Mouse (Mus musculus) heart, adult 8-10 months (tissue): ENCODE measurements around the gene M1ap. TPM values are rescaled to one million over a fixed set of nuclear protein-coding genes. Genes with fewer than 3 reads are reported as not detected.

Experiments
- DNase-seq: peaks from one replicate; pipeline ENCODE4 v3.0.0; 2022; ENCODE audit warnings: low spot score
- microRNA-seq: library from miRNA; unstranded; fragments of <30 nt; microRNA quantifications from one replicate; pipeline ENCODE4 v1.2.0, GENCODE M21; 2022
- total RNA-seq, 4 experiments: library from RNA; stranded (reverse); gene quantifications; 2 replicates each; pipeline ENCODE4 v1.2.4; 2022

The M1ap gene
- total RNA-seq, 4 experiments from 2014 or later, result not detected

- no peak for DNase-seq
Measured at GRCm38 (mm10) chr6:83070247-83070310, 123.4 kb downstream of the M1ap start, which contains the start of gene Tlx2. Gene Tlx2 (minus strand): TSS chr6:83070293.

- peak; percentile 19 for DNase-seq
Measured at GRCm38 (mm10) chr6:83070311-83071219, 123.9 kb downstream of the M1ap start.

- no peak for DNase-seq
Measured at GRCm38 (mm10) chr6:83071220-83071619, 124.5 kb downstream of the M1ap start.

- DNase-seq, result no peak
Measured at GRCm38 (mm10) chr6:83074979-83075378, 128.3 kb downstream of the M1ap start.

GRCm38 (mm10) chr6:83077630-83078323 lies 131.1 kb downstream of the M1ap start, which contains the start of gene Pcgf1:
Gene Pcgf1 (plus strand): TSS chr6:83077869.
- peak; percentile 23 for DNase-seq

- DNase-seq, result peak; percentile 99
Measured at GRCm38 (mm10) chr6:83078324-83078858, 131.7 kb downstream of the M1ap start.

Small RNA genes lying within 50 kb of the gene (microRNA-seq; reads per million reads assigned to microRNA genes)
- not detected for gene Mir7040

Other genes starting within 250 kb of the M1ap start
- 10 to 100 TPM; 15.0 to 19.2 (median 17.6) TPM for gene Pole4, start 241.5 kb upstream of the M1ap start, total RNA-seq
- gene Hk2, start 172.4 kb upstream of the M1ap start, total RNA-seq, result 100 to 1,000 TPM; 393 to 406 (median 396) TPM
- gene Sema4f, start 7.1 kb upstream of the M1ap start, total RNA-seq, result under 1 TPM in 3 of 4 experiments, not detected in 1; 0.17 to 0.31 (median 0.22) TPM
- 1 to 10 TPM; 1.9 to 2.2 (median 2.0) TPM for gene Dok1, start 86.6 kb downstream of the M1ap start, total RNA-seq
- gene Loxl3, start 87.3 kb downstream of the M1ap start, total RNA-seq, result 1 to 10 TPM; 1.7 to 2.6 (median 2.0) TPM
- 10 to 100 TPM; 63.1 to 78.6 (median 72.3) TPM for gene Aup1, start 107.6 kb downstream of the M1ap start, total RNA-seq
- 10 to 100 TPM; 33.9 to 37.7 (median 34.7) TPM for gene Htra2, start 108.4 kb downstream of the M1ap start, total RNA-seq
- 1 to 10 TPM in 1 of 4 experiments, under 1 TPM in 3; 0.55 to 1.4 (median 0.84) TPM for gene Dqx1, start 110.9 kb downstream of the M1ap start, total RNA-seq
- under 1 TPM in 1 of 4 experiments, not detected in 3; 0.16 TPM for gene Tlx2, start 123.4 kb downstream of the M1ap start, total RNA-seq
- 1 to 10 TPM; 7.6 to 9.8 (median 8.5) TPM for gene Pcgf1, start 131.0 kb downstream of the M1ap start, total RNA-seq
- gene Lbx2, start 139.5 kb downstream of the M1ap start, total RNA-seq, result 1 to 10 TPM in 3 of 4 experiments, under 1 TPM in 1; 0.90 to 2.9 (median 1.3) TPM
- 1 to 10 TPM in 3 of 4 experiments, under 1 TPM in 1; 0.72 to 2.8 (median 1.3) TPM for gene Ccdc142, start 154.7 kb downstream of the M1ap start, total RNA-seq
- gene Gm42688, start 154.7 kb downstream of the M1ap start, total RNA-seq, result 1 to 10 TPM in 3 of 4 experiments, under 1 TPM in 1; 0.57 to 1.9 (median 1.2) TPM
- gene Mrpl53, start 162.1 kb downstream of the M1ap start, total RNA-seq, result 100 to 1,000 TPM; 132 to 143 (median 140) TPM
- gene Mogs, start 168.6 kb downstream of the M1ap start, total RNA-seq, result 10 to 100 TPM in 1 of 4 experiments, 1 to 10 TPM in 3; 6.0 to 10.3 (median 8.0) TPM
- gene Wbp1, start 174.7 kb downstream of the M1ap start, total RNA-seq, result 10 to 100 TPM; 75.5 to 91.1 (median 82.0) TPM
- 10 to 100 TPM; 11.3 to 19.5 (median 15.3) TPM for gene Ino80b, start 178.5 kb downstream of the M1ap start, total RNA-seq
- gene Rtkn, start 188.6 kb downstream of the M1ap start, total RNA-seq, result 1 to 10 TPM; 4.8 to 5.4 (median 5.3) TPM
- gene Wdr54, start 209.5 kb downstream of the M1ap start, total RNA-seq, result 1 to 10 TPM; 2.1 to 2.6 (median 2.4) TPM
- under 1 TPM; 0.16 to 0.41 (median 0.18) TPM for gene 1700003E16Rik, start 209.5 kb downstream of the M1ap start, total RNA-seq
- gene Dctn1, start 219.0 kb downstream of the M1ap start, total RNA-seq, result 100 to 1,000 TPM; 120 to 137 (median 134) TPM